Mouse (Mus musculus) monocyte, adult 5-6 weeks (primary cell): Measurements from ENCODE around the gene Acot11. TPM values are rescaled to one million over a fixed set of nuclear protein-coding genes. Genes with fewer than 3 reads are reported as not detected.

Experiments
- ATAC-seq: fragments of 153-309, 156-312 bp; replicated peaks from 2 replicates; pipeline ENCODE4 v1.8.0; 2017; ENCODE audit warnings: mild to moderate bottlenecking; ENCODE audit not compliant: low TSS enrichment, insufficient number of reproducible peaks, severe bottlenecking, poor library complexity, low FRiP score
- total RNA-seq: library from RNA; stranded (forward); fragments of 200-1000, 200-491, 200-594 nt; gene quantifications from 3 replicates; pipeline ENCODE4 v1.2.3, GENCODE M21; 2017

Acot11 gene
- total RNA-seq, 1 experiment from 2014 or later = 8.8 TPM

GRCm38 (mm10) chr4:106713622-106714021, 91.2 kb downstream of the Acot11 start:
- ATAC-seq = no peak

- ATAC-seq = peak; percentile 68; the same call in 1 of the 2 replicates
Measured at GRCm38 (mm10) chr4:106708408-106708807, 96.4 kb downstream of the Acot11 start.

- ATAC-seq = no peak
Measured at GRCm38 (mm10) chr4:106707957-106708356, 96.8 kb downstream of the Acot11 start.

- no peak for ATAC-seq
Measured at GRCm38 (mm10) chr4:106705096-106705665, 99.6 kb downstream of the Acot11 start.

- no peak for ATAC-seq
Measured at GRCm38 (mm10) chr4:106704416-106704815, 100.4 kb downstream of the Acot11 start.

- ATAC-seq = no peak
Measured at GRCm38 (mm10) chr4:106703956-106704355, 100.8 kb downstream of the Acot11 start.

GRCm38 (mm10) chr4:106700798-106701197, 104.0 kb downstream of the Acot11 start:
- no peak for ATAC-seq

- no peak for ATAC-seq
Measured at GRCm38 (mm10) chr4:106699989-106700388, 104.8 kb downstream of the Acot11 start.

Other genes with a start within 250 kb of the Acot11 start
- gene Dhcr24, start 244.0 kb downstream of the Acot11 start, total RNA-seq = 2.5 to 7.5 TPM (median 3.2 TPM) in 3 replicates
- not detected in 3 replicates for gene Lexm, start 187.8 kb downstream of the Acot11 start, total RNA-seq
- not detected in 3 replicates for gene Ttc22, start 182.6 kb downstream of the Acot11 start, total RNA-seq
- gene Pars2, start 153.9 kb downstream of the Acot11 start, total RNA-seq = 0.96 to 5.3 TPM (median 4.0 TPM) in 3 replicates
- 23.8 to 36.1 TPM (median 24.6 TPM) in 3 replicates for gene Ttc4, start 126.1 kb downstream of the Acot11 start, total RNA-seq
- gene Mroh7, start 74.1 kb downstream of the Acot11 start, total RNA-seq = not detected in 3 replicates
- gene Fam151a, start 71.1 kb downstream of the Acot11 start, total RNA-seq = not detected in 3 replicates
- gene Ssbp3, start 105.7 kb upstream of the Acot11 start, total RNA-seq = 14.3 to 22.7 TPM (median 19.5 TPM) in 3 replicates